Mouse (Mus musculus) bone marrow, adult 2 months (tissue): ENCODE measurements around the gene Psma2.

Source experiments
- CTCF ChIP-seq: fragments of 200-500 bp; IDR thresholded peaks from 2 replicates; pipeline ENCODE4 v1.5.1; 2011; ENCODE audit warnings: low read length, control low read depth; ENCODE audit not compliant: control insufficient read depth, insufficient read depth
- POLR2A ChIP-seq: fragments of 200-500 bp; IDR thresholded peaks from 2 replicates; pipeline ENCODE4 v1.6.1; 2011; ENCODE audit warnings: low read depth, mild to moderate bottlenecking, control low read depth, low read length, borderline replicate concordance; ENCODE audit not compliant: control insufficient read depth

DNA sequence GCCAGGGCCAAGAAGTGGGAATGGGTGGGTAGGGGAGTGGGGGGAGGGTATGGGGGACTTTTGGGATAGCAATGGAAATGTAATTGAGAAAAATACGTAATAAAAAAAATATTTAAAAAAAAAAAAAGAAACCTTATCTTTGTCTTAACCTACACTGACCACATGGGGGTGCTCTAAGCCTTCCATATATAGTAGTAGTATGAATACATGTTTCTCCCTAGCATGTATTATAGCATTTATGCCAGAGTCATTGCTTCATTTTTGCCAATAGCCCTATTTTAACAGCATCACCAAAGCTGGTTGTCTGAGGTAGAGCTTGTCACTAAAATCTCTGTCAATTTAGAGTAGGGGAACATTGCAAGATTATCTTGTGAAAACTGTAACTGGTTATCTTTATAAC, 36.3 kb downstream of the Psma2 start:
- TF ChIP-seq CTCF (no peak), POLR2A (no peak)
